Mouse (Mus musculus) erythroblast, embryonic 14.5 days (primary cell): ENCODE data around the gene Abcg4.
"Not testable (repeated sequence)": the region's sequence is repeated elsewhere in the genome, so short reads cannot be mapped to it uniquely, and the experiment has no call there.

Experiments used
- GATA1 ChIP-seq: IDR thresholded peaks from 2 replicates; pipeline ENCODE4 v1.6.1; 2012; ENCODE audit warnings: low read length, inconsistent platforms, mixed read lengths
- TAL1 ChIP-seq: IDR thresholded peaks from 3 replicates; pipeline ENCODE4 v1.6.1; 2012; ENCODE audit warnings: low read length, inconsistent platforms, mixed read lengths

DNA sequence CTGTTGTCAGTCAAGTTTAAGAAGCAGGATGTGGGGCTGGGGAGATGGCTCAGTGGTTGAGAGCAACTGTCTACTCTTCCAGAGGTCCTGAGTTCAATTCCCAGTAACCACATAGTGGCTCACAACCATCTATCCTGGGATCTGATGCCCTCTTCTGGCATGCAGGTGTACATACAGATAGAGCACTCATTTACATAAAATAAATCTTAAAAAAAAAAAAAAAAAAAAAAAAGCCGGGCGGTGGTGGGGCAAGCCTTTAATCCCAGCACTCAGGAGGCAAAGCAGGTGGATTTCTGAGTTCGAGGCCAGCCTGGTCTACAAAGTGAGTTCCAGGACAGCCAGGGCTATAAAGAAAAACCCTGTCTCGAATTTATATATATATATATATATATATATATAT is 35.2 kb upstream of the Abcg4 start:
- TF ChIP-seq GATA1, TAL1: not testable (repeated sequence)
